ENCODE assay signal across 8 mouse cellular contexts in the genomic region with DNA sequence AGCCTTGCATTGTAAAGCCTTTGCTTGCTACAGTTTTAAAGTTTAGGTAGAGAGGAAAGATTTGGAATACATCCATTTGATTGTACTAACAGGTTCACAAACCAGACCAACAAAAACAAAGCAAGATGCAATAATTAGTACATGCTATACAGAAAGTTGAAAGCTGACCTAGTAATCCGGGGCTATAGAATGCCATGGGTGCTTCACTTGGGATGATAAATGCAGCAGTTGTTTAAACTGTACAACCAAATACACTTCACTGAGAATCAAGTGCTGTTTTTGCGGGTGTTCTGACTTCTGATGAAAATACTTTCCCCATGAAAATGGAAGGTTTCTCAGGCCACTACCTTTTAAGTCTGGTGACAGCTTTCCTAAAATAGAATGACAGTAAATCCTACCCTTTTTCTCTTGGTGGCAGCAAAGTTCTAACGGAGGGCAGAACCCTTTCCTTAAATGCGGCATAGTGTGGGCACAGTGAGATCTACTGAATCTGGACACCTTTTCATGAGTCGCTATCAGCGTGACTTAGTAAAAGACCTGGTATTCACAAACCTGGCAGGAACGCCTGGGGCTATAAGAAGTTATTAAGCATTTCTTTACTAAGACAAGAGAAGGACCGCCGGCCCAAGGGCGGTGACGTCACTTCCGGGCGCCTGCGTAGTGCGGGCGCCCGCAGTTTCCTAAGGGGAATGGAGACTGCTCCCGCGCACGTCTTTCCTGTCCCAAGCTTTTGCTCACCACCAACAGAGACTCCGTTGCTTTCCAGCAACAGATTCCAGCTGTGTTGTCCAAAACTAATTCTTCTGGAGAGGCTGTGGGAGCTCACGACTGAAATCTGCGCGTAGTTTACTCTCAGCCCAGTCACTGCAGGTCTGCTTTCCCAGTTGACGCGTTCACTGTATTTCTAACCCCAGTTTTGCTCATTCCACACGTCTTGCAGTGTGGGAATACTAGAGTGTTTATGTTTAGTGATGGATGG. TPM values are rescaled to one million over a fixed set of nuclear protein-coding genes. Genes with fewer than 3 reads are reported as not detected.
DNase-seq lines count a peak whose midpoint lies in the region; ATAC-seq and TF ChIP-seq lines count a peak whose summit lies in the region.

A gene (plus strand): TSS at position 636 of the 979 bp plus-strand sequence.

- no peaks in the 10 kb centered on the region for H3K27me3 ChIP-seq in forebrain, embryonic 15.5 days

- TF ChIP-seq POLR2A in lung, adult 2 months (IDR thresholded peaks at IDR 0.05; ENCODE audit: borderline replicate concordance, extremely low read depth, low read depth, low read length) = peak; percentile 77; the same call in 1 of the 2 replicates

- H3K36me3 ChIP-seq in ES-E14 (ENCODE audit: control insufficient read depth, insufficient read depth, low read length, poor library complexity, severe bottlenecking) = no peaks in the 10 kb centered on the region
- H3K36me3 ChIP-seq in forebrain, embryonic 15.5 days = peaks cover 9% of the 10 kb centered on the region

- in situ Hi-C loops in ES-E14 (cut with MboI; ENCODE audit: low sequenced_read_pairs in 2 of 2, unreplicated experiment in 2 of 2) = no loop called here

- peaks cover 0 to 4% of the 10 kb centered on the region in 2 experiments; a peak in 1 of 4 replicates for H3K4me1 ChIP-seq in ES-E14 (ENCODE audit: control insufficient read depth in 2 of 2, insufficient read depth in 2 of 2, low read length in 2 of 2, poor library complexity in 1 of 2)
- H3K4me1 ChIP-seq in forebrain, embryonic 15.5 days = peaks cover 13% of the 10 kb centered on the region
- H3K4me1 ChIP-seq in lung, adult 2 months (ENCODE audit: control insufficient read depth, insufficient read depth, low read length) = peaks cover 3% of the 10 kb centered on the region; the same call in 1 of the 2 replicates

- WGBS in forebrain, embryonic 15.5 days = 3% methylated on average over 27 of the region's 27 CpGs
- 1% methylated on average over 27 of the region's 27 CpGs for WGBS in lung, adult 2 months

- H3K27ac ChIP-seq in ES-E14 (ENCODE audit: insufficient read depth, low read depth, low read length, poor library complexity, severe bottlenecking) = no peak within 1 kb of the TSS
- peak within 1 kb of the TSS; percentile 84 for H3K27ac ChIP-seq in forebrain, embryonic 15.5 days (replicated peaks)

- intact Hi-C loops in heart, postnatal 25 days (cut with DNase I) = loop anchor here (2.0 to 10.0 kb wide), 3 partner anchors 16 to 472 kb away; a partner anchor contains a TSS

- TF ChIP-seq CTCF in lung, adult 2 months (IDR thresholded peaks at IDR 0.05; ENCODE audit: insufficient read depth, low read length) = no peak

- ATAC-seq in forebrain, embryonic 15.5 days (replicated peaks) = peak; percentile 99
- ATAC-seq in neutrophil, adult 5-6 weeks (ENCODE audit: extremely low read depth, insufficient number of reproducible peaks, low FRiP score, poor library complexity, severe bottlenecking) = peak; percentile 83

- peak; percentile 60 for DNase-seq in ES-E14 (ENCODE audit: low read depth, low spot score)
- peak; percentile 85 for DNase-seq in cerebellum, adult 11-12 months
- DNase-seq in heart, postnatal 25 days (ENCODE audit: low spot score) = peak; percentile 63
- DNase-seq in layer of hippocampus, adult 18-20 months (ENCODE audit: low spot score in 2 of 2) = peak; percentile 74 to 91
- peak; percentile 88 for DNase-seq in lung, adult 2 months
- DNase-seq in thymus, adult 18-20 months = peak; percentile 62

- H3K4me3 ChIP-seq in ES-E14 (ENCODE audit: insufficient read depth in 1 of 2, low read depth in 1 of 2, low read length in 2 of 2, poor library complexity in 1 of 2, severe bottlenecking in 1 of 2) = peak within 1 kb of the TSS; percentile 84 to 86
- peak within 1 kb of the TSS; percentile 58 for H3K4me3 ChIP-seq in forebrain, embryonic 15.5 days
- H3K4me3 ChIP-seq in lung, adult 2 months (replicated peaks; ENCODE audit: extremely low read depth, low read depth, low read length) = peak within 1 kb of the TSS; percentile 77

- H3K9ac ChIP-seq in ES-E14 (ENCODE audit: insufficient read depth, low read depth, low read length, poor library complexity, severe bottlenecking) = peak within 1 kb of the TSS; percentile 90
- peak within 1 kb of the TSS; percentile 82 for H3K9ac ChIP-seq in forebrain, embryonic 15.5 days (replicated peaks)

- H3K4me2 ChIP-seq in forebrain, embryonic 15.5 days (replicated peaks) = peak within 1 kb of the TSS; percentile 58

- no peaks in the 10 kb centered on the region for H3K9me3 ChIP-seq in ES-E14 (ENCODE audit: control insufficient read depth, insufficient read depth, low read depth, low read length)
- no peaks in the 10 kb centered on the region for H3K9me3 ChIP-seq in forebrain, embryonic 15.5 days

TF ChIP-seq in ES-E14, 5 proteins besides CTCF, POLR2A, EP300 and RAD21:
- TF ChIP-seq MAFK (IDR thresholded peaks at IDR 0.05; ENCODE audit: insufficient read depth, low read depth, low read length) (no peak), HCFC1 (IDR thresholded peaks at IDR 0.05; ENCODE audit: borderline replicate concordance, insufficient read depth, low read length) (peak; percentile 57; the same call in 1 of the 2 replicates)

RNA-seq across cellular contexts. Expression of the gene that starts here (rescaled TPM):
- 8.1 and 10.0 TPM in 2 replicates for total RNA-seq in ES-E14 (2012; rRNA removed)
- polyA plus RNA-seq in forebrain, embryonic 15.5 days (2015; fragmentation: Nextera tagmentation; extraction: Ambion mirVana) = 22.1 and 23.5 TPM in 2 replicates
- 10 to 100 TPM; 52.5 to 56.0 TPM for total RNA-seq in heart, postnatal 25 days (2021)
- 10 to 100 TPM; 16.2 to 19.0 TPM for total RNA-seq in layer of hippocampus, adult 18-20 months (2021)
- polyA plus RNA-seq in lung, adult 2 months (2012; rRNA removed) = 2.2 and 3.9 TPM in 2 replicates
- 17.2 and 21.6 TPM in 2 replicates for total RNA-seq in neutrophil, adult 5-6 weeks (2017)
